Mouse (Mus musculus): ENCODE data around the gene Ccdc120. TPM values are rescaled to one million over a fixed set of nuclear protein-coding genes. Genes with fewer than 3 reads are reported as not detected.
"Not testable (repeated sequence)": the region's sequence is repeated elsewhere in the genome, so short reads cannot be mapped to it uniquely, and the experiment has no call there.

Gene Ccdc120
- polyA plus RNA-seq, 1 experiment from 2014 or later: 1.7 TPM

DNA sequence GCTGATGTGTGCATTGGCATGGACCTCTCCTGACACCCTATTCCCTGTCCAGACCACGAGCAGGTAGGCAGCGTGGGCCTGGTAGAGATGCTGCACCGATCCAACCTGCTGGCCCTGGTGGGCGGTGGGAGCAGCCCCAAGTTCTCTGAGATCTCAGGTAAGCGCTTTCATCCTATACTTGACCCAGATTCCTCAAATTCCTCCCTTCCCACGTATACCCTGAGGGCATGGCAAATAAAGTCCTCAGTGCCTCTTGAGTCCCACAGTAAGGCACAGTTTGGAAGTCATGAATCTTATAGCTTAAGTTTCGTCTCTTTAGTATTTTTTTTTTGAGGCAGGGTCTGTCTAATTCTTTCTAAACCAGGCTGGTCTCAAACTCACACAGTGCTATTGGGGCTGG, 26.6 kb downstream of the Ccdc120 start:
- no peak for DNase-seq
- Histone ChIP-seq H3K4me1 (replicated peaks) (peaks cover 22% of the 10 kb centered on the region), H3K27me3 (no peaks in the 10 kb centered on the region), H3K9me3 (replicated peaks) (no peaks in the 10 kb centered on the region), H3K9ac (no peak overlapping the region), H3K36me3 (peaks cover 32% of the 10 kb centered on the region), H3K27ac (no peak overlapping the region), H3K4me3 (replicated peaks) (no peak overlapping the region), H3K4me2 (no peak overlapping the region)
- WGBS (ENCODE audit: insufficient replicate concordance): 70% methylated on average over 7 of the region's 7 CpGs
- no peak for ATAC-seq (ENCODE audit: low read depth)

DNA sequence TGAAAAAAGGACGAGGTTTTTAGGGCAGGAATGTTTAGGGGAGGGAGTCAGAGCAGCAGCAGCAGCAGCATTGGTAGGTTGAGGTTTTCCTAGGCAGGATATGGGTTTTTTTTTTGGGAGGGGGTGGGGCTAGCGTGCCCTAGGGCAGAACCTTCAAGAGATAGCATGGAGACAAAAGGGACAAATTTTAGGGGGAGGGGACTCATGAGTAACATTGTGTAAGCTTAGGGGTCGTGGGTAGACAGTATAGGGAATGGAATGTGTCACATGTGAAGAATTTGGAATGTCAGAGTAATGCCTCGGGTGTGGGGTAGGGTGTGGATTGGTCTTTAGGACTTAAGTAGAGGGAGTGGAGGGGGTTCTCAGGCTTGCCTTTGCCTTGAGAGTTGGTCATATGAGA, 28.0 kb downstream of the Ccdc120 start:
- Histone ChIP-seq H3K9me3 (replicated peaks) (no peaks in the 10 kb centered on the region), H3K9ac (peak overlapping the region; percentile 74), H3K27ac (peak overlapping the region; percentile 82), H3K4me1 (replicated peaks) (peaks cover 14% of the 10 kb centered on the region), H3K36me3 (peaks cover 32% of the 10 kb centered on the region), H3K4me2 (peak overlapping the region; percentile 71), H3K4me3 (replicated peaks) (peak overlapping the region; percentile 72), H3K27me3 (no peaks in the 10 kb centered on the region)
- WGBS (ENCODE audit: insufficient replicate concordance): 15% methylated on average over 4 of the region's 4 CpGs
- no peak for ATAC-seq (ENCODE audit: low read depth)
- no peak for DNase-seq

DNA sequence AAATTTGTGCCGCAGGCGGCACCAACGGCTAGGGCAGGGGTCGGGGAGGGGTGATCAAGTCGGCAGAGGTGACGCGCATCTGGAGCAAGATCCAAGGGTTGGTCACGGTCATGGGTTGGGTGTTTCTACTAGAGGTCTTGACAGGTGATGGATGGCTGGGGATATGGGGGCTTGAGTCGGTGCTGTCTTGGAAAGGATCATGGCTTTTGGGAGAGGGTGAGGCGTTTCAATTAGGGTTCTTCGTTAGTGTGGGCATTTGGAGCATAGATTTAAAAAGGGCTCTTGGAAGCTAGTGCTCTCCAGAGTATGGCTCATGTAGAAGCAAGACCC, 28.5 kb downstream of the Ccdc120 start:
- no peak for ATAC-seq (ENCODE audit: low read depth)

DNA sequence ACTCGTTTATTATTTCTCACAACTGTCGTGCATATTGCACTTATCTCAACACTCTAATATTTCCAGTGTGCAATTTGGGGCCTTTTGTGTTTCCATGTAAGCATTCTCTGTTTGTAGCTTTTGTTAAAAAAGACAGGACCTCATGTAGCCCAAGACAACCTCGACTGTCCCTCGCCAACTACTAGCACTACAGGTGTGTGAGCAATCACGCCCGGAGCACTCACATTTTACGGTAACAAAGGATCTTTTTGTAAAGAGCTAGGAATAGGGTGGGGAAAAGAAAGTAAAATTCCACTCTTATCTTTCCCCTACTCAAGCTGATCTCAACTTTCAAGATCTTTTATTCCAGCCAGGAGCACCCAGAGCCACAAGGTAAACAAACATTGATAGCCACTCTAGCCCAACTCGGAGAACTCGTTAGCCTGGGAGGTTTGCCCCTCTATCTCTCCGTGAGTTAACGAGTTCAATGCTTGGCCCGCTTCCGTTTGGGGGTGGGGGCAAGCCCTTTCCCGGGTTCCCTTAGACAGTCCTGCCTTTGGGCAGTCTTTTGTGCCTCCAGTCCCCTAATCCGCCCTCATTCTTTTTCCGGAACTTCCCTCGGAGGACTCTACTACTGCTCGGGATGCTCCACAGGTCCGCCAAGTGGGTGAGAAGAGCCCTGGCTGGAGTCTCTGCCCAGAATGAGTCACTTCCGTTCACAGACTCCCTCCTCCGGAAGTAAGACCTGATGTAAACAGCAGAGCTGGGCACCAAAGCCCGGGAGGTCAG, 29.0 kb downstream of the Ccdc120 start, which contains the start of gene Gm45208:
TSS of gene Gm45208 (plus strand) at position 732 of the 768 bp plus-strand sequence.
- Histone ChIP-seq H3K4me3 (replicated peaks) (peak within 1 kb of the TSS; percentile 72), H3K9ac (peak within 1 kb of the TSS; percentile 74), H3K27me3 (no peaks in the 10 kb centered on the region), H3K36me3 (peaks cover 24% of the 10 kb centered on the region), H3K27ac (peak within 1 kb of the TSS; percentile 82), H3K4me2 (peak within 1 kb of the TSS; percentile 71), H3K9me3 (replicated peaks) (no peaks in the 10 kb centered on the region), H3K4me1 (replicated peaks) (peaks cover 10% of the 10 kb centered on the region)
- WGBS (ENCODE audit: insufficient replicate concordance): 19% methylated on average over 22 of the region's 22 CpGs
- ATAC-seq (ENCODE audit: low read depth) (peak; percentile 93), DNase-seq (peak; percentile 71)

More for the DNA sequence above, 28.5 kb downstream of the Ccdc120 start:
- Histone ChIP-seq H3K4me1 (replicated peaks) (peaks cover 10% of the 10 kb centered on the region), H3K27ac (peak overlapping the region; percentile 82), H3K4me2 (peak overlapping the region; percentile 71), H3K9me3 (replicated peaks) (no peaks in the 10 kb centered on the region), H3K36me3 (peaks cover 29% of the 10 kb centered on the region), H3K9ac (peak overlapping the region; percentile 74), H3K4me3 (replicated peaks) (peak overlapping the region; percentile 72), H3K27me3 (no peaks in the 10 kb centered on the region)
- DNase-seq: no peak
- 16% methylated on average over 11 of the region's 11 CpGs for WGBS (ENCODE audit: insufficient replicate concordance)

DNA sequence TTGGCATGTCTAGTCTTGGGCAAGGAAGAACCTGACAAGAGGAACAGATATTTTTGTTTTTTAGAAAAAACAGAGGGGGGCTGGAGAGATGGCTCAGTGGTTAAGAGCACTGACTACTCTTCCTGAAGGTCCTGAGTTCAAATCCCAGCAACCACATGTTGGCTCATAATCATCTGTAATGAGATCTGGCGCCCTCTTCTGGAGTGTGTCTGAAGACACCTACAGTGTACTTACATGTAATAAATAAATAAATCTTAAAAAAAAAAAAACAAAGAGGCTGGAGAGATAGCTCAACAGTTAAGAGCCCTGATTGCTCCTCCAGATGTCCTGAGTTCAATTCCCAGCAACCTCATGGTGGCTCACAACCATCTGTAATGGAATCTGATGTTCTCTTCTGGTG, 34.6 kb downstream of the Ccdc120 start:
- H3K4me3 ChIP-seq (replicated peaks); H3K27me3 ChIP-seq; ATAC-seq (ENCODE audit: low read depth); H3K27ac ChIP-seq; H3K4me1 ChIP-seq (replicated peaks); H3K36me3 ChIP-seq; H3K4me2 ChIP-seq; H3K9ac ChIP-seq; H3K9me3 ChIP-seq (replicated peaks); DNase-seq: not testable (repeated sequence)
- 46% methylated on average over 1 of the region's 1 CpGs for WGBS (ENCODE audit: insufficient replicate concordance)

DNA sequence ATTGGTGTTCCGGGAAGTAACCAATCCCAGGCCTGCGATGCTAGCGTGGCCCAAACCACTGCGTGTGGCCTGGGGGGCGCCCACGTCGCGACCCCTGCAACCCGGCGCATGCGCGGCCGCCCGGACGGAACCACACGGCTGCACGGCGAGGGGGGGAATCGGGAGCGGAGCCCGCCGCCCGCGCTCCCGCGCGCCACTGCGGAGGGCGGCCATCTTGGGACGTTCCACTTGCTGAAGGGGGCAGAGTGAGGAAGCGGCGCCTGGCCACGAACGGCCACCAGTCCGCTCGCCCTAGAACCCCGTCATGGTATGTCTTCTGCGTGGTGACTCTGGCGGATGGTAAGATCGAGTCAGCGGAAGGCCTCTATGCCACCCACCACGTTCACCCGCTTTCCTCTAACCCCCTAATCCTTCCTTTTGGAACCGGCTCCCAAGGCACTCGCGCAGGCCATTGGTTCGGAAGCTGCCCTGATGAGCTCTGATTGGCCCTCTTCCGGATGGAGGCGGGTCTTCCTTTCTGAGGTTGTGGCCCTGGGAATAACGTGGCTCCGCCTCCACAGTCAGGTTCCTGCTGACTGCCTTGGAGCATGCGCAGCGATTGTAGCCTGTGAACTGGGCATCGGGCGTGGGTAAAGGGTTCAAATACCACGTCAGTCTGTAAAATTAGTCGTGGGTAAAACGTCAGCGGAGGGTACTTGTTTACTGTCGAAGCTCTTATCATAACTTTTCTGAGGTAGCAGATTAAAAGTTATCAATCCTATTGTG, 36.4 kb downstream of the Ccdc120 start, which contains the start of gene Wdr45:
TSS of gene Wdr45 (plus strand) at position 199 of the 765 bp plus-strand sequence.
- H3K36me3 ChIP-seq; H3K27me3 ChIP-seq; H3K9me3 ChIP-seq (replicated peaks); H3K4me1 ChIP-seq (replicated peaks); H3K27ac ChIP-seq: not testable (repeated sequence)
- 15% methylated on average over 51 of the region's 60 CpGs for WGBS (ENCODE audit: insufficient replicate concordance)
- ATAC-seq (ENCODE audit: low read depth) (peak; percentile 93), DNase-seq (peak; percentile 91)
- Histone ChIP-seq H3K4me3 (replicated peaks) (peak within 1 kb of the TSS; percentile 57), H3K4me2 (peak within 1 kb of the TSS; percentile 62), H3K9ac (peak within 1 kb of the TSS; percentile 65)

DNA sequence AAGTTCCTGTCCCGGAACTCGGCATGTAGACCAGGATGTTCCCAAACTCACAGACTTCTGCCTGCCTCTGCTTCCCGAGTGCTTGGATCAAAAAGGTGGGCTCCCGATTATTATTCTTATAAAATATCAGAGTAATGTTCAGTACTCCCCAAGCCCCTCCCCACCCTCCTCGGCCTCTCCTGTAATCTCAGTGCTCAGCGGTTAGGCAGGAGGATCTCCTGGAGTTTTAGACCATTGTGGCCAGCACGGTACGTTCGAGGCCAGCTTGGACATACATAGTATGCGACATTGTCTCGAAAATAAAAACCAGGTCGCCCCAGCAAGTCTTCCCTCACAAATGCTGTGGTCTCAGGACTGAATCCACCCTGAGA, 37.0 kb downstream of the Ccdc120 start:
- WGBS (ENCODE audit: insufficient replicate concordance): 12% methylated on average over 6 of the region's 12 CpGs
- Histone ChIP-seq H3K4me2 (peak overlapping the region; percentile 62), H3K9ac (peak overlapping the region; percentile 65), H3K4me3 (replicated peaks) (peak overlapping the region; percentile 57)
- H3K27me3 ChIP-seq; H3K9me3 ChIP-seq (replicated peaks); H3K27ac ChIP-seq; H3K4me1 ChIP-seq (replicated peaks); H3K36me3 ChIP-seq; DNase-seq: not testable (repeated sequence)
- ATAC-seq (ENCODE audit: low read depth): peak; percentile 34

DNA sequence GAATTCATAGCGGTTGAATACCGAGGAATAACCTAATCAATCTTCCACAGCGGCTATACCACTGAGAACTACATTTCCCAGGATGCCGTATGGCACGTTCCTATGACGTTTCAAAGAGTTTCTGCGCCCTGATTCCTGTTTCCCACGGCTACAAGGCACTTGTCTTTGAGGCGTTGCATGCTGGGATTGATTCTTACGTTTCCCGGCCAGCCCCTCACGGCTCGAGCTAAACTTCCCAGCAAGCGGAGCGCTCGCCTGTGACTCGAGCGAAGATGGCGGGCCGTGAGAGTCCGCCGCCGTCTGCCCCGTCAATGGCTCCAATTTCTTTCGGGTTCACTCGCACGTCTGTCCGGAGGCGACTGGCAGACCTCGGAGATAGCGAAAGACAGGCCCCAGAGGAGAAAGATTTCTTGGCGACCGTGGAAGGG, 53.7 kb downstream of the Ccdc120 start, which contains the start of gene Gpkow:
TSS of gene Gpkow (plus strand) at position 178 of the 428 bp plus-strand sequence.
- Histone ChIP-seq H3K9me3 (replicated peaks) (no peaks in the 10 kb centered on the region), H3K4me3 (replicated peaks) (peak within 1 kb of the TSS; percentile 72), H3K4me1 (replicated peaks) (peaks cover 10% of the 10 kb centered on the region; the same call in 1 of the 2 replicates), H3K27ac (peak within 1 kb of the TSS; percentile 64), H3K27me3 (no peaks in the 10 kb centered on the region), H3K36me3 (peaks cover 30% of the 10 kb centered on the region), H3K9ac (peak within 1 kb of the TSS; percentile 80), H3K4me2 (peak within 1 kb of the TSS; percentile 73)
- WGBS (ENCODE audit: insufficient replicate concordance): 5% methylated on average over 33 of the region's 33 CpGs
- peak; percentile 94 for ATAC-seq (ENCODE audit: low read depth)
- DNase-seq: peak; percentile 80

DNA sequence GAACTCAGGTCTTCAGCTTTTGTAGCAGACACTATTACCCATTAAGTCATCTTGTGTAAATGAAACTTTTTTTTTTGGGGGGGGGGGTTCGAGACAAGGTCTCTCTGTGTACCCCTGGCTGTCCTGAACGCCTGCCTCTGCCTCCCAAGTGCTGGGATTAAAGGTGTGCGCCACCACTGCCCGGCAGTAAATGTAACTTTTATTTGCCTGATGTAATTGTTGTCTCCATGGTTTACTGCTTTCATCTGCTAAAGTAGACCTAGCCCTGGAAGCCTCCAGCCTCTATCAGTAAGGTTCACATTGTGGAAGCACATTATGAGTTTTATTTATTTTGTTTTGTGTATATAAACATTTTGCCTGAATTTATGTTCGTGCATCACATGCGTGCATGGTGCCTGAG, 54.2 kb downstream of the Ccdc120 start:
- no peak overlapping the region for H3K9ac ChIP-seq
- peaks cover 26% of the 10 kb centered on the region for H3K36me3 ChIP-seq
- peak overlapping the region; percentile 72; the same call in 1 of the 2 replicates for H3K4me3 ChIP-seq (replicated peaks)
- H3K4me1 ChIP-seq (replicated peaks): peaks cover 10% of the 10 kb centered on the region; the same call in 1 of the 2 replicates
- ATAC-seq (ENCODE audit: low read depth) (peak; percentile 12; the same call in 1 of the 2 replicates), DNase-seq (no peak)
- no peaks in the 10 kb centered on the region for H3K9me3 ChIP-seq (replicated peaks)
- H3K27me3 ChIP-seq: no peaks in the 10 kb centered on the region
- H3K27ac ChIP-seq: no peak overlapping the region
- peak overlapping the region; percentile 73 for H3K4me2 ChIP-seq
- WGBS (ENCODE audit: insufficient replicate concordance): 32% methylated on average over 6 of the region's 6 CpGs

DNA sequence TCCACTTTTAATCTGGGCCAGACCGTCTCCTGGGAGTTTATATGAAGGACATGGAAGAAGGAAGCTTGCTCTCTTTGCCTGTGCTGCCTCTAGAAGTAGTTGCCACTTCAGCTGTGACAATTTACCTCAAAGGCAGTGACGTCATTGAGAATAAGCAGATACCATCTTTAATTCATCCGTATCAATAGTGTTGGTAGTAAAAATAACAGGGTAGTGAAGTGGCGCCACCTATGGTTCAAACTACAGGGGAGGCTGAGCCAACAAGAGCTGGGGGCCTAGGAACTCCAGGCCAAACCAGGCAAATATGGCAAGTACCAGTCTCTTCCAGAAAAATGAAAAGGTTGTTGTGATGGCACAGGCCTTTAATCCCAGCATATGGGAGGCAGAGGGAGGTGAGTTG, 57.8 kb downstream of the Ccdc120 start:
- no peak overlapping the region for H3K4me2 ChIP-seq
- no peak overlapping the region for H3K27ac ChIP-seq
- no peak overlapping the region for H3K4me3 ChIP-seq (replicated peaks)
- DNase-seq (no peak), ATAC-seq (ENCODE audit: low read depth) (no peak)
- H3K27me3 ChIP-seq: no peaks in the 10 kb centered on the region
- H3K9me3 ChIP-seq (replicated peaks): no peaks in the 10 kb centered on the region
- H3K4me1 ChIP-seq (replicated peaks): no peaks in the 10 kb centered on the region
- H3K36me3 ChIP-seq: no peaks in the 10 kb centered on the region
- WGBS (ENCODE audit: insufficient replicate concordance): 24% methylated on average over 4 of the region's 4 CpGs
- H3K9ac ChIP-seq: no peak overlapping the region

DNA sequence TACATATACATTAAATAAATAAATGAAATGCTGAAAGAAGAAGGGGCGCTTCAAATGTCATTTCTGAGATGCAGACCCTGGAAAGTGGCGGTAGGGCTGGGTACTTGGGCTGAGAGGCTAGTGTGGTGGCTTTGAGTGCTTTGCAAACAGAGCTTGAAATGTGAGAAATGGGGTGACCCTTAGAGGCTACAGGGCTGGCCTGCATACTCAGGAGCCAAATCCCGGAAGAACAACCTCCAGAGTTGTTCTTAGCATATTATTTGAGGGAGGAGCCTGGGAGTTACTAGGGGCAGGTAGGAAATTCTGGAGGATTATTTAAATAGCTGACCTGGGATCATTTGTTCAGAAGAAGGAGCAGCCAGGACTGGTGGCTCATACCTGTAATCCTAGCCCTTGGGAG, 60.2 kb downstream of the Ccdc120 start:
- Histone ChIP-seq H3K27ac (no peak overlapping the region), H3K36me3 (no peaks in the 10 kb centered on the region), H3K9ac (no peak overlapping the region), H3K27me3 (no peaks in the 10 kb centered on the region), H3K4me1 (replicated peaks) (no peaks in the 10 kb centered on the region), H3K4me2 (no peak overlapping the region), H3K9me3 (replicated peaks) (no peaks in the 10 kb centered on the region), H3K4me3 (replicated peaks) (no peak overlapping the region)
- ATAC-seq (ENCODE audit: low read depth) (no peak), DNase-seq (no peak)
- WGBS (ENCODE audit: insufficient replicate concordance): 57% methylated on average over 3 of the region's 3 CpGs
